Mouse (Mus musculus) embryonic facial prominence, embryonic 13.5 days (tissue): ENCODE results near the gene Tspo2. TPM values are rescaled to one million over a fixed set of nuclear protein-coding genes. Genes with fewer than 3 reads are reported as not detected.

Experiments used
- ATAC-seq: fragments of 200-750 bp; cut with Nextera tagmentation; 2 replicates; pipeline ENCODE4 v1.8.0; 2017; ENCODE audit warnings: low read depth; ENCODE audit not compliant: insufficient number of reproducible peaks, insufficient read depth, low FRiP score, low TSS enrichment
- H3K27ac ChIP-seq: fragments of 300-500 bp; sonication (generic); 2 replicates; pipeline ENCODE4 v1.5.1; 2015; ENCODE audit warnings: moderate library complexity, mild to moderate bottlenecking, inconsistent platforms
- H3K27me3 ChIP-seq: fragments of 300-500 bp; sonication (generic); 2 replicates; pipeline ENCODE4 v1.6.1; 2015; ENCODE audit warnings: mild to moderate bottlenecking, inconsistent platforms
- H3K36me3 ChIP-seq: fragments of 300-500 bp; sonication (generic); 2 replicates; pipeline ENCODE4 v1.6.1; 2015; ENCODE audit warnings: mild to moderate bottlenecking, inconsistent platforms
- H3K4me1 ChIP-seq: fragments of 300-500 bp; sonication (generic); 2 replicates; pipeline ENCODE4 v1.6.1; 2015; ENCODE audit warnings: inconsistent platforms
- H3K4me2 ChIP-seq: fragments of 300-500 bp; sonication (generic); 2 replicates; pipeline ENCODE4 v1.6.1; 2015; ENCODE audit warnings: moderate library complexity, mild to moderate bottlenecking, inconsistent platforms
- H3K4me3 ChIP-seq: fragments of 300-500 bp; sonication (generic); 2 replicates; pipeline ENCODE4 v1.5.1; 2015; ENCODE audit warnings: mild to moderate bottlenecking, inconsistent platforms
- H3K9ac ChIP-seq: fragments of 300-500 bp; sonication (generic); 2 replicates; pipeline ENCODE4 v1.6.1; 2015; ENCODE audit warnings: mild to moderate bottlenecking, inconsistent platforms
- H3K9me3 ChIP-seq: fragments of 300-500 bp; sonication (generic); 2 replicates; pipeline ENCODE4 v1.6.1; 2016; ENCODE audit warnings: inconsistent platforms
- WGBS: fragments of 180-500 bp; shearing (Covaris S2); methylation state at CpG from one replicate; pipeline ENCODE4 v1.1.7; 2015; ENCODE audit warnings: mixed read lengths; 5-methylcytosine and 5-hydroxymethylcytosine counted together
- polyA plus RNA-seq: library from polyadenylated mRNA; unstranded; fragments of >200 nt; fragmentation: Nextera tagmentation; extraction: Ambion mirVana; gene quantifications from 2 replicates; pipeline ENCODE4 v1.2.1, GENCODE M21; 2015

Gene Tspo2
- polyA plus RNA-seq, 1 experiment from 2014 or later, result 1.3 TPM

- under 1% methylated on average over 13 of the region's 13 CpGs for WGBS
- Histone ChIP-seq H3K4me2 (peak overlapping the region; percentile 72), H3K9me3 (no peaks in the 10 kb centered on the region), H3K27me3 (no peaks in the 10 kb centered on the region), H3K27ac (peak overlapping the region; percentile 100), H3K36me3 (peaks cover 23% of the 10 kb centered on the region), H3K9ac (peak overlapping the region; percentile 88), H3K4me1 (peaks cover 27% of the 10 kb centered on the region), H3K4me3 (peak overlapping the region; percentile 87)
- ATAC-seq, result peak; percentile 10
These were observed 41.0 kb downstream of the Tspo2 start for GRCm38 (mm10) chr17:48410299-48410785.

DNA sequence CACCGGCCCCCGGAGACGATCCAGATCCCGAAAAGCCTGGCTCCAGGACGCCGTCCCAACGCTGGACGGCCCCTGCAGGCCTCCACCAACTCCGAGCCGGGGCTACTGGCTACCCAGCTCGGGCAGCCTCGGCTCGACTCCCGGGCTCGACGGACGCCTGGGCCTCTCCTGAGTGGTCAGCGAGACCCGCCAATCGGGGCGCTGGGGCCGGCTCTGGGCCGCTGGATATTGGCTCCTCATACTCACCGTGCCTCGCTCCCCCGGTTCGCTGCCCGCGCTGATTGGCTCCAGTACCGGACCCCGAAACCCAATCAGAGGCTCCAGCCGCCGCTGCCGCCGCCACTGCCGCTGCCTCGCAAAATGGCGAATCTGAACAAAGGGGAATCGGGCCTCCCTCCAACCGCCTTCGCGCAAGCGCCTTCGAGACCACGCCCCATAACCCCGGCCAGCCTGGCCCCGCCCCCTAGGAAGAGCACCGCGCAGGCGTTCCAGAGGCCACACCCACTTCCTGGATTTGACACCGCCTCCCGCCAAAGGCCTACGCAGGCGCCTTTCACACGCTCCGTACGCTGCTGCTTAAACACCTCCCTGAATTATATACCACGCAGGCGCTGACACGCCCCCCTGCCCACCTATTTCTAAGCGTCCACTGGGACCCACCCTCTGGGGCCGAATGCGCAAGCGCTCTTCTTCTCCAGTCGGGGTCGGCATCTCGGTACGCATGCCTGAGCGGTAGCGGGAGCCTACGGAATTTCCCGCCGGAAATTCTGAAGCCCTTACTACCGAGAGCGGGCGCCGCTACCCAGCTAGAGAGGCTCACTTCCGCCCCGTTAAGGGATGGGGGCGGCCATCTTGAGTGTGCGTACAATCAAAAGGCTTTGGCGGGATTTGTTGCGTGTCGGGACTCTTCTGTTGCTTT lies 41.7 kb downstream of the Tspo2 start, which contains the start of the genes Nfya and Oard1:
Gene Nfya (minus strand): TSS at position 527 of the 919 bp plus-strand sequence.
Gene Oard1 (plus strand): TSS at position 635 of the 919 bp plus-strand sequence.
- under 1% methylated on average over 83 of the region's 84 CpGs for WGBS
- peak; percentile 97 for ATAC-seq
- peak within 1 kb of the TSS; percentile 79 for H3K4me2 ChIP-seq
- peak within 1 kb of the TSS; percentile 100 for H3K27ac ChIP-seq
- H3K9ac ChIP-seq, result peak within 1 kb of the TSS; percentile 100
- peaks cover 16% of the 10 kb centered on the region for H3K36me3 ChIP-seq
- H3K4me1 ChIP-seq, result peaks cover 27% of the 10 kb centered on the region
- H3K4me3 ChIP-seq, result peak within 1 kb of the TSS; percentile 87
- no peaks in the 10 kb centered on the region for H3K27me3 ChIP-seq
- no peaks in the 10 kb centered on the region for H3K9me3 ChIP-seq

GRCm38 (mm10) chr17:48408526-48409291 lies 42.6 kb downstream of the Tspo2 start:
- H3K27me3 ChIP-seq, result no peaks in the 10 kb centered on the region
- peaks cover 32% of the 10 kb centered on the region for H3K4me1 ChIP-seq
- WGBS, result under 1% methylated on average over 44 of the region's 47 CpGs
- H3K4me2 ChIP-seq, result peak overlapping the region; percentile 79
- peak overlapping the region; percentile 100 for H3K27ac ChIP-seq
- H3K4me3 ChIP-seq, result peak overlapping the region; percentile 87
- peaks cover 10% of the 10 kb centered on the region; the same call in 1 of the 2 replicates for H3K36me3 ChIP-seq
- no peaks in the 10 kb centered on the region for H3K9me3 ChIP-seq
- peak overlapping the region; percentile 100 for H3K9ac ChIP-seq
- peak; percentile 29 for ATAC-seq

DNA sequence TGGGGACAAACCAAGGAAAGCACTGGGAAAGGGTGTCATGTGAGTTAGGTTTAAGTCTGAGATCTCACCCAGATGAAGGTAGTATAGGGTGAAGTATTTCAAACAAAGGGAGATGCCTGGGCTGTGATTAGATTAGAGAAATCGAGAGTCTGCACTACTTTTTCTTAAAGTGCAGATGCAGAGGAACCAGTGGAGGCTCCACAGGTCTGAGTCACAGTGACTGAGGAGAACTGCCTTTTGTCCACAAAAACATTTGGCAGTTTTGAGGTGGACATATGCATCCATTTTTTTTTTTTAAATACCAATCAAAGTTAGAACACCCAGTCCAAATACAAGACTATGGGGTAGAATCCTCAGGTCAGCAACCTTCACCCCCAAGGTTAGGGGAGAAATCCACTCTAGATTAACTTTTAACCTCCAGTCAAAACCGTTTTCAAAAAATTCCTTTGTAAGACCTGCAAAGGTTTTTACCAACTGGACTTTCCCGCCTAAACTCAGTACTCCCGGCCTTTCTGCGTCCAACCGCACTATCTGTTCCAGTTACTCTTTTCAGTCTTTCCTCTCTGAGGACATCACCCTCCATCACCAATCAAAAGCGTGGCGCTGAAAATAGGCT lies 43.3 kb downstream of the Tspo2 start:
- Histone ChIP-seq H3K36me3 (peaks cover 7% of the 10 kb centered on the region; the same call in 1 of the 2 replicates), H3K4me3 (peak overlapping the region; percentile 87), H3K9me3 (no peaks in the 10 kb centered on the region), H3K9ac (peak overlapping the region; percentile 100), H3K4me2 (peak overlapping the region; percentile 79), H3K27ac (peak overlapping the region; percentile 100), H3K27me3 (no peaks in the 10 kb centered on the region), H3K4me1 (peaks cover 32% of the 10 kb centered on the region)
- no peak for ATAC-seq
- WGBS, result 11% methylated on average over 8 of the region's 8 CpGs

DNA sequence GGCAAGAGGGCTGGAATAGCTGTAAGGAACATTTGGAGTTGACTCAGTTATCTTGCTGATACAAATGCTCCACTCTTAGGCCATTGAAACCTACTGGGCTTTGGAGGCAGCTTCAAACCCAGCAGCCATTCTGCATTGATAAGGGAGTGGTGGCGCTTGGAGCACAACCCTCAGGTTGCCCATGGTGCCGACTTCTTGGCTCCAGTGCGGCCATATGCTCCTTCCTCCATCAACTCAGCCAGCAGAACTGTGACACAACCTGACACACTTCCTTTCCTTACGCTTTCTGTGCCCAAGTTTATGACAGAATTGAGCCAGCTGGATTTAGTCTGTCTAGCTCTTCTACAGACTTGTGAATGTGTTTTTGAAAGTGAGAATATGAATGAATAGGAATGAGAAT lies 44.2 kb downstream of the Tspo2 start:
- 89% methylated on average over 4 of the region's 4 CpGs for WGBS
- ATAC-seq, result no peak
- Histone ChIP-seq H3K4me1 (peaks cover 32% of the 10 kb centered on the region), H3K4me3 (no peak overlapping the region), H3K9ac (peak overlapping the region; percentile 100; the same call in 1 of the 2 replicates), H3K4me2 (peak overlapping the region; percentile 79), H3K36me3 (no peaks in the 10 kb centered on the region), H3K27me3 (no peaks in the 10 kb centered on the region), H3K9me3 (no peaks in the 10 kb centered on the region), H3K27ac (no peak overlapping the region)

- H3K9me3 ChIP-seq, result no peaks in the 10 kb centered on the region
- no peak overlapping the region for H3K9ac ChIP-seq
- ATAC-seq, result no peak
- 79% methylated on average over 1 of the region's 1 CpGs for WGBS
- H3K27me3 ChIP-seq, result no peaks in the 10 kb centered on the region
- H3K4me1 ChIP-seq, result peaks cover 19% of the 10 kb centered on the region
- H3K4me2 ChIP-seq, result no peak overlapping the region
- H3K36me3 ChIP-seq, result peaks cover 8% of the 10 kb centered on the region
- no peak overlapping the region for H3K27ac ChIP-seq
- H3K4me3 ChIP-seq, result no peak overlapping the region
These were observed 46.6 kb downstream of the Tspo2 start for GRCm38 (mm10) chr17:48404706-48405105.

GRCm38 (mm10) chr17:48403848-48404247 lies 47.5 kb downstream of the Tspo2 start:
- Histone ChIP-seq H3K9ac (no peak overlapping the region), H3K4me2 (no peak overlapping the region), H3K4me1 (peaks cover 19% of the 10 kb centered on the region), H3K27me3 (no peaks in the 10 kb centered on the region), H3K27ac (no peak overlapping the region), H3K36me3 (peaks cover 16% of the 10 kb centered on the region), H3K4me3 (no peak overlapping the region), H3K9me3 (no peaks in the 10 kb centered on the region)
- WGBS, result 84% methylated on average over 2 of the region's 2 CpGs
- no peak for ATAC-seq

GRCm38 (mm10) chr17:48402751-48403150 lies 48.6 kb downstream of the Tspo2 start:
- ATAC-seq, result no peak
- Histone ChIP-seq H3K4me2 (no peak overlapping the region), H3K9ac (no peak overlapping the region), H3K36me3 (peaks cover 27% of the 10 kb centered on the region), H3K4me3 (no peak overlapping the region), H3K4me1 (peaks cover 13% of the 10 kb centered on the region), H3K27ac (no peak overlapping the region), H3K27me3 (no peaks in the 10 kb centered on the region), H3K9me3 (no peaks in the 10 kb centered on the region)
- 91% methylated on average over 3 of the region's 3 CpGs for WGBS

DNA sequence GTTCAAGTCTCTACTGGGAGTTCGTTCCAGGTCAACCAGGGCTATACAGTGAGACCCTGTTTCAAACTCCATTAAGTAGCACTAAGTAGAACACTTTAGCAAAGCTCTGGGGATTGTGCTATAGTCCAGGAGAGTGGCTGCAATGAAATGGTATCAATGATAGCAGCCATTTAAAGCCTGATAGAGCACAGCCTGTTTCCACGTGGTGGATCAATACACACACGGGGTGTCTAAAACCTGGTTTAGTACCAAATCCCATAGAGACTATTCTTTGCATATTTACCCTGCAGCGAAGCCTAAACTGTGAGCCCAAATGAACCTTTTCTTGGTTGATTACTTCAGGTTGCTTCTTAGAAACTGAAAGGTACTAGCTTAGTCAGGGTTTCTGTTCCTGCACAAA lies 49.6 kb downstream of the Tspo2 start:
- no peaks in the 10 kb centered on the region for H3K27me3 ChIP-seq
- H3K4me1 ChIP-seq, result peaks cover 4% of the 10 kb centered on the region; the same call in 1 of the 2 replicates
- no peak for ATAC-seq
- H3K27ac ChIP-seq, result no peak overlapping the region
- no peak overlapping the region for H3K4me3 ChIP-seq
- H3K9ac ChIP-seq, result no peak overlapping the region
- 87% methylated on average over 4 of the region's 4 CpGs for WGBS
- peaks cover 37% of the 10 kb centered on the region for H3K36me3 ChIP-seq
- no peak overlapping the region for H3K4me2 ChIP-seq
- H3K9me3 ChIP-seq, result no peaks in the 10 kb centered on the region
